Mouse (Mus musculus): Measurements from ENCODE around the gene Rasl12.

Gene Rasl12

DNA sequence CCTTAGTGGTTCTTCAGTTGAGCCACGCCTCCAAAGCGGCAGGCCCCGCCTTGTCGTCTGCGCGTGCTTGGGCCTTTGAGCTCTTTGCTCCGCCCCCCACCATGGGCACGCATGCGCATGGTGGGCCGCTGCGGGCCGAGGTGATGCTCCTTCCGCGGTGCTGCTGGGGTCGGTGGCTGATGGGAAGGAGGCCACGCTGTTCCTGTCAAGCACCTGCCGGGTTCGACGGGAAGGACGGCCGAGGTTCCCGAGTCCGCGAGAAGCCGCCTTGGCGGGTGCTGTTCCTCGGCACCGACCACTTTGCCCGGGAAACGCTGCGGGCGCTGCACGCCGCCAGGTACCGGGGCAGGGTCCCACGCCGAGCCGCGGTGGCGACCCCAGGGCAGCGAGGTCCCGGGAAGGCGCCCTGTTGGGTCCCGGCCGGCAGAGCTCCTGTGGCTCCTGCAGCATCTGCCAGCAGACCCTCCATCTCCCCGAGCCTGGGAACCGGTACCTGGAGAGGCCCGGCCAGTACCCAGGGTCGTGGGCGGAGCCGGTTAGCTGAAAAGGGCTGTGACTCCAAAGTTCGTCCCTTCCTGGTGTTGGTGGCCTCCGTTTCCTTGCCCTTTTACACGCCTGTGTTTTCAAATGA lies 37.5 kb downstream of the Rasl12 start, which contains the start of gene Mtfmt:
Gene Mtfmt, plus strand, starts transcription at position 112 of the 631 bp plus-strand sequence.
- DNase-seq (ENCODE audit: low spot score in 2 of 2) = peak; percentile 95 to 97

GRCm38 (mm10) chr9:65444692-65445091 lies 46.4 kb downstream of the Rasl12 start:
- no peak for DNase-seq (ENCODE audit: low spot score in 2 of 2)

GRCm38 (mm10) chr9:65447951-65448350 lies 49.6 kb downstream of the Rasl12 start:
- DNase-seq (ENCODE audit: low spot score in 2 of 2) = no peak

DNA sequence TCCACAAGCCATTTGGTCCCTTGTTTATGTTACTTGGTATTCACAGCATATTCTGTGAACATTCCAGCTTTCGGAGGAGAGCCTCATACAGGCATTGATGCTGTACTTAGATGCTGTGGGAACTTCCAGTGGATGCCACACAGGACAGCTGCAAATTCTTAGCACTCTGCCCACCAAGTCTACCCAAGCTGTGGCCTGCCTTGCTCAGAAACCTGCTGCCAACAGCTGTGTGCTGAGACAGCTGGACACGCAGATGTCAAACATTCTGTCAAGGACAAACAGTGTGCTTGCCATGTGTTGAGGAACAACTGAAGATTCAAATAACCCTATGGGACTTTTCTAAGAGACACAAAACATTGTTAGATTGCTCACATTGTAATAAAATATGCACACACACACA lies 60.7 kb downstream of the Rasl12 start:
- DNase-seq (ENCODE audit: low spot score in 2 of 2) = no peak

- DNase-seq (ENCODE audit: low spot score in 2 of 2) = no peak
These were observed 61.9 kb downstream of the Rasl12 start for GRCm38 (mm10) chr9:65460198-65460597.

DNA sequence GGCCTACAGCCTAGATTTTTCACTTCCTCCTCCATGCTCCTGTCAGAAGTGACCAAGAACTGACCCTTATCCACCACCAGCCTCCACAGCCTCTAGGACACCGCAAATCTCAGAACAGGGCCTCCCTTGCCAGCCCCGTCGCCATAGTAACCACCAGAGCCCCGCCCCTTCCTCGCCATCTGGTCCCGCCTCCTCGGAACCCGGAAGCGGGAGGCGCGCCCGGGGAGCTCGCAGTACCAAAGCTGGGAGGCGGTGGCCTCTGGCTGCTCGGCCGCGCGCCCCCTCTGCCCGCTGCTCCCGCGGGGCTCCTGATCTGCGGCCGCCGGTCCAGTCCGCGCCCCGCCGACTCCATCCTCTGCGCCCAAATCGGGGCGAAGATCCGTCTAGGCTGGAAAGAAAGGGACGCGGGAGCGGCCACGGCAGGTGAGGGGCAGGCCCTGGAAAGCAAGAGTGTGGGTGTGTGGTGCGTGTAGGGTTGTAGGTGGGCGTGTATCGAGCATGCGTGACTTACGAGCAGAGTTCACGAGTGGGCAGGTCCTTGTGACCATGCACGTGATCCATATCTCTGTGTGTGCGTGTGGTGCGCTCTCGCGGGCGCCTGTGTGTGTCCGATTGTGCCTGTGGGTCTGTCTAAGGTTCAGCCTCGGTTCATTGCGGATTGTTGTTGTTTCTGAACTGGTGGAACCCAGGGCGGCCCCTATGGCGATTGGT lies 62.6 kb downstream of the Rasl12 start, which contains the start of gene Spg21:
Gene Spg21, plus strand, starts transcription at position 216 of the 711 bp plus-strand sequence.
- DNase-seq (ENCODE audit: low spot score in 2 of 2) = peak; percentile 95 to 97

GRCm38 (mm10) chr9:65462544-65462943 lies 64.2 kb downstream of the Rasl12 start:
- no peak for DNase-seq (ENCODE audit: low spot score in 2 of 2)

- DNase-seq (ENCODE audit: low spot score in 2 of 2) = no peak
These were observed 65.9 kb downstream of the Rasl12 start for GRCm38 (mm10) chr9:65464161-65464560.
